Mouse (Mus musculus) lung, embryonic 14.5 days (tissue): ENCODE measurements around the gene Lcp2. TPM values are rescaled to one million over a fixed set of nuclear protein-coding genes. Genes with fewer than 3 reads are reported as not detected.

Experiments used
- ATAC-seq: fragments of 200-750 bp; cut with Nextera tagmentation; 2 replicates; pipeline ENCODE4 v1.8.0; 2017; ENCODE audit warnings: mild to moderate bottlenecking, moderate TSS enrichment, moderate library complexity; ENCODE audit not compliant: insufficient read depth
- DNase-seq: peaks from one replicate; pipeline ENCODE4 v3.0.0-alpha.2; 2015
- H3K27ac ChIP-seq: fragments of 300-500 bp; sonication (generic); 2 replicates; pipeline ENCODE4 v1.5.1; 2014; ENCODE audit warnings: low read depth, mild to moderate bottlenecking, moderate library complexity
- H3K27me3 ChIP-seq: fragments of 300-500 bp; sonication (generic); 2 replicates; pipeline ENCODE4 v1.6.1; 2014; ENCODE audit warnings: low read length, control low read depth; ENCODE audit not compliant: insufficient read depth
- H3K36me3 ChIP-seq: fragments of 300-500 bp; sonication (generic); 2 replicates; pipeline ENCODE4 v1.6.1; 2014; ENCODE audit warnings: control low read depth; ENCODE audit not compliant: insufficient read depth
- H3K4me1 ChIP-seq: fragments of 300-500 bp; sonication (generic); 2 replicates; pipeline ENCODE4 v1.6.1; 2014; ENCODE audit warnings: antibody characterized with exemption, control low read depth; ENCODE audit not compliant: insufficient read depth
- H3K4me2 ChIP-seq: fragments of 300-500 bp; sonication (generic); 2 replicates; pipeline ENCODE4 v1.6.1; 2014; ENCODE audit warnings: mild to moderate bottlenecking
- H3K4me3 ChIP-seq: fragments of 300-500 bp; sonication (generic); 2 replicates; pipeline ENCODE4 v1.5.1; 2014; ENCODE audit warnings: low read depth, low read length
- H3K9ac ChIP-seq: fragments of 300-500 bp; sonication (generic); 2 replicates; pipeline ENCODE4 v1.6.1; 2014
- H3K9me3 ChIP-seq: fragments of 300-500 bp; sonication (generic); 2 replicates; pipeline ENCODE4 v1.6.1; 2016; ENCODE audit warnings: low read depth, low read length, control low read depth
- CTCF ChIP-seq: IDR thresholded peaks from 2 replicates; pipeline ENCODE4 v1.5.1; 2016; ENCODE audit warnings: antibody characterized with exemption, low read depth
- WGBS: fragments of 180-500 bp; shearing (Covaris S2); extraction: QIAGEN DNeasy Blood & Tissue Kit; methylation state at CpG from one replicate; pipeline ENCODE4 v1.1.7; 2014; 5-methylcytosine and 5-hydroxymethylcytosine counted together
- polyA plus RNA-seq: library from polyadenylated mRNA; unstranded; fragments of >200 nt; fragmentation: Nextera tagmentation; extraction: Ambion mirVana; gene quantifications from 2 replicates; pipeline ENCODE4 v1.2.1, GENCODE M21; 2014

Gene Lcp2
- polyA plus RNA-seq, 1 experiment from 2014 or later = 4.0 TPM

DNA sequence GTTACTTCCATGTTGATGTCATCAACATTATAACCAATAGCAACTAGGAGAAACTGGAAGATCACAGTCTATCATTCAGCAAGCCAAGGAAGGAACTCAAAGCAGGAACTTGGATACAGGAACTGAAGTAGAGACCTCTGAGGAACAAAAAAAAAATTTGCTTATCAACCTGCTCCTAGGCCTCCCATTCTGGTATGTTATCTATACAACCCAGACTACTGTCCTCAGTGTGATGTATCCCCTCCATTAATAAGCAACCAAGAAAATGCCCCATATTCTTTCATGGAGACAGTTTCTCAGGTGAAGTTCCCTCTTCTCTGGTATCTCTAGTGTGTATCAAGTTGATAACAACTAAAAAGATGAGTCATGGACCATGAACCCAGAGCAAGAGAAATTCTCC lies 11.6 kb downstream of the Lcp2 start:
- H3K4me3 ChIP-seq = no peak overlapping the region
- ATAC-seq = no peak

DNA sequence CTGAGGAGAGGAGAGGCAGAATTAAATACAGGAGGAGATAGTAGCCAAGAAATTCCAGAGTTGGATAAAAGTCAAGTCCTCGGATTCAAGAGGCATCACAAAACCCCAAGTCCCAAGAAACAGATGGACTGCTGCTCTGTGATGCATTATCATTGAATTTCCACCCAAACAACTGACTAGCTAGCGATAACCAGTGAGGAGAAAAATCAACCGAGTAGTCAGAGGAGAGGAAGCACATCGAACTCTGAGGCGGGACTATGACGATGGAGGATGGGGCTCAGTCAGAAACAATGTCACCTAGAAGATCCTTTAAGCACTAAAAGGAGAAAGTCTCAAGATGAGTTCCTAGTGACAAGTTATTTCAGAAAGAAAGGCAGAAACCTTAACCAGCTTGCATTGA lies 12.2 kb downstream of the Lcp2 start:
- ATAC-seq (no peak), DNase-seq (no peak)
- Histone ChIP-seq H3K4me3 (no peak overlapping the region), H3K9me3 (no peaks in the 10 kb centered on the region), H3K9ac (no peak overlapping the region), H3K36me3 (no peaks in the 10 kb centered on the region), H3K27me3 (no peaks in the 10 kb centered on the region), H3K4me1 (no peaks in the 10 kb centered on the region), H3K4me2 (no peak overlapping the region), H3K27ac (no peak overlapping the region)
- 80% methylated on average over 6 of the region's 6 CpGs for WGBS
- TF ChIP-seq CTCF = no peak

More for the DNA sequence above, 11.6 kb downstream of the Lcp2 start:
- Histone ChIP-seq H3K9ac (no peak overlapping the region), H3K27ac (no peak overlapping the region), H3K27me3 (no peaks in the 10 kb centered on the region), H3K9me3 (no peaks in the 10 kb centered on the region), H3K36me3 (no peaks in the 10 kb centered on the region), H3K4me2 (no peak overlapping the region), H3K4me1 (no peaks in the 10 kb centered on the region)
- TF ChIP-seq CTCF = no peak
- no peak for DNase-seq

DNA sequence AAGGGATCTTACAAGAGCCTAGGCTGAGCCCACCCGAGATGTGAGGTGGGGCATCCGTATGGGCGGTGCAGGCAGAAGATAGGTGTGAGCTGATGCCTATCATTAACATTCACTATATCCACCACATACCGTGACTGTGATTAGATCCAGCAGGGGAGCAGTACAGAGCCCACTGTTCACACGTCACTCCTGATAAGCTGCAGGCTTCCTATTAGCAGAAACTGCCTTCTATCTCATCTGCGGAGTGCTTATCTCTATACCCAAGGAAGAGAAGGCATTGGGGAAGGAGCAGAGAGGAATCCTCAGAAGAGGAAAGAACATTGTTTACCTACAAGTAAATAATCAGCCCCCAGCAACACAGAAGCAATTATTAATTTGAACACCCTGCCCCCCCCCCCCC lies 15.0 kb downstream of the Lcp2 start:
- H3K4me3 ChIP-seq = no peak overlapping the region
- no peaks in the 10 kb centered on the region for H3K27me3 ChIP-seq
- no peak for DNase-seq
- H3K27ac ChIP-seq = no peak overlapping the region
- ATAC-seq = no peak
- no peaks in the 10 kb centered on the region for H3K9me3 ChIP-seq
- H3K4me2 ChIP-seq = no peak overlapping the region
- no peaks in the 10 kb centered on the region for H3K4me1 ChIP-seq
- no peak overlapping the region for H3K9ac ChIP-seq
- no peaks in the 10 kb centered on the region for H3K36me3 ChIP-seq
- WGBS = 17% methylated on average over 6 of the region's 6 CpGs
- no peak for TF ChIP-seq CTCF

DNA sequence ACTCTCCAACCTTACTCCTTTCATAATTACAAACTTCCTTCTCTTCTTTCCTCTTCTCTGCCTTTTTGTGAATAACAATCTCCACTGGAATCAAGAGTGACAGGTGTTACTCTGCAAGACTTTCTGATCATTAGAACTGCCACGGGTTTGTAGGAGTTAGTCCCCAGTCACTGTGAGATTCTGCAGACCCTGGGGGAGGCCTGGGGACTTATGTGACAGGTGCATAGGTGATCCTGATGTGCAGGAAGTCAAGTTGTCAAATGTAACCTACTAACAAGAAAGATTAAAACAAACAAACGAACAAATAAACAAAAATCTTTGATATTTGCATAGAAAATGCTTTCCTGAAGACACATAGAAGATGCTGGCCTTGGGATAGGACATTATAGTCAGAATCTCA lies 16.5 kb downstream of the Lcp2 start:
- no peak overlapping the region for H3K4me3 ChIP-seq
- no peaks in the 10 kb centered on the region for H3K27me3 ChIP-seq
- DNase-seq = no peak
- no peaks in the 10 kb centered on the region for H3K36me3 ChIP-seq
- WGBS = 36% methylated on average over 2 of the region's 2 CpGs
- no peaks in the 10 kb centered on the region for H3K4me1 ChIP-seq
- H3K9ac ChIP-seq = no peak overlapping the region
- no peak overlapping the region for H3K4me2 ChIP-seq
- H3K27ac ChIP-seq = no peak overlapping the region
- no peak for ATAC-seq
- TF ChIP-seq CTCF = no peak
- no peaks in the 10 kb centered on the region for H3K9me3 ChIP-seq

DNA sequence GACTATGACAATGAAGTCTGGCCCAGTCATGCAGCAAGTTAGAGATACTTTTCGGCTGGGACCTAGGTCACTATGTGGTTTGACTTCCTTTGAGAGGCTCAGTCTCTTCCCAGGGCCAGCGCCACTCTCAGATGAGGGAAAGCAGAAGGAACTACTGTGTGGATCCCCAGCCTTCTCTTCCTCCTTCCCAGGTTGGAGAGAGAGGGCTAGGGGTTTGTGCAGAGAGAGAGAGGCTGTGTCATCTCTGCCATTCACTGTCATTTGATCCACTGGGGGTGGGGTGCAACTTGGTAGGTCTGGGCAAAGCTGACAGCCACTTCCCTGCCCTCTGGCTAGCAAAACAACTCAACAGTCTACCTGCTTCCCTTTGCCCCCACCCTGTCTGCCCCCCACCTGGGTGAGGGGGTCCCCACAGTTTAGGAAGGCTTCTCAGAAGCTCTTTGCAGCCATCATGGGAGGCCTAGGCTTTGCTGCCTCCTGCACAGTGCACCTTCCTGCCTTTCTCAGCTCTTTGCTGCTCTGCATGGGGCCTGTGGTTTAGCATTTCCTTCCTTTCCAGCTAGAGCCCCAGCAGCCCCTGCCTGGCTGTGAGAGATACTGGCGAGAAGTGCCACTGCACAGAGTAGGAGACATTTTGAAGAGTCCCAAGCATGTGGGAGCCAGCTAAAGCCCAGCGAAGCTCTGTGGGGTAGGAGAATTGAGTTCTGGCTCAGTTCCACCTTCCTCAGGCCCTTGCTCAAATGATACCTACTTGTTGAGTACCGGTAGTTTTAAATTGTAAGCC lies 17.2 kb downstream of the Lcp2 start:
- Histone ChIP-seq H3K36me3 (no peaks in the 10 kb centered on the region), H3K4me2 (no peak overlapping the region), H3K9me3 (no peaks in the 10 kb centered on the region), H3K27me3 (no peaks in the 10 kb centered on the region), H3K4me3 (no peak overlapping the region), H3K27ac (no peak overlapping the region), H3K4me1 (no peaks in the 10 kb centered on the region), H3K9ac (no peak overlapping the region)
- DNase-seq (peak; percentile 7), ATAC-seq (no peak)
- no peak for TF ChIP-seq CTCF
- 46% methylated on average over 5 of the region's 5 CpGs for WGBS

DNA sequence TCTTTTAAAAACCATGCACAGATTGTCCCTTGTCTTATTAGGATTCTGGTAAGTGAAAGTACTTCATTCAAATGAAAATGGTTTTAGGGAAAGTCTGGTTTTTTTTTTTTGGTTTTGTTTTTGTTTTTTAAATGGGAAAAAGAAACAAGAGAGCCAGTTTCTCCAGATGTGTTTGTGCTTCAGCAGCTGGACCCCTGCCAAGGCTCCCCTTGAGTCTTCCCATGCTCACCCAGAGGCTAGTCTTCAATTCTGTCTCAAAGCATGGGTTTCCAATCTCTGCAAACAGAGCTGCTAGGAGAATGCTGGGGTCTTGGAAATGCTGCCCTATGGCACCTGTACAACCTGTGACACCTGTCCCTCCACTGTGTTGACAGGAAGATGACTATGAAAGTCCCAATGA lies 23.9 kb downstream of the Lcp2 start:
- ATAC-seq = no peak

DNA sequence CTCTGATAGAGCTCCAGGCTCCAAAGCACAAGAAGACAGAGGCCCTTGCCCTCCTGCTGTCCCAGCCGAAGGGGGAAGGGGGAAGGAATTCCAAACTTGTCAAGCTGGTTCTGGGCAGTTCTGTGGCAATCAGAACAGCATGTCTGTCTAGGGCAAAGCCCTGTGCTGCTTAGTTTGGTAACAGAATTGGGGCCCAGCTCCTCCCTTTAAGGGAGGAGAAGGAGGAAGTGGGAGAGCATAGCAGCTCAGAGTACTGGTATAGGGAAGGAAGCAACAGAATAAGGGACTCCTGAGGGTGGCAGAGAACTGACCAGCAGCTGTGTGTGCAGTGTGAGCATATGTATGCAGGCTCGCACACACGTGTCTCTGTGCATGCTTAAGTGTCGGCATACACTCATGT lies 25.6 kb downstream of the Lcp2 start:
- no peak overlapping the region; the same call in 1 of the 2 replicates for H3K27ac ChIP-seq
- H3K9me3 ChIP-seq = no peaks in the 10 kb centered on the region
- no peaks in the 10 kb centered on the region for H3K36me3 ChIP-seq
- H3K9ac ChIP-seq = no peak overlapping the region
- ATAC-seq = peak; percentile 60
- DNase-seq = peak; percentile 58
- H3K27me3 ChIP-seq = no peaks in the 10 kb centered on the region
- no peak for TF ChIP-seq CTCF
- no peak overlapping the region for H3K4me3 ChIP-seq
- 56% methylated on average over 4 of the region's 4 CpGs for WGBS
- no peak overlapping the region for H3K4me2 ChIP-seq
- peaks cover 5% of the 10 kb centered on the region; the same call in 1 of the 2 replicates for H3K4me1 ChIP-seq

More for the DNA sequence above, 23.9 kb downstream of the Lcp2 start:
- DNase-seq = peak; percentile 63
- Histone ChIP-seq H3K27ac (no peak overlapping the region), H3K9me3 (no peaks in the 10 kb centered on the region), H3K36me3 (no peaks in the 10 kb centered on the region), H3K4me2 (no peak overlapping the region), H3K4me3 (no peak overlapping the region), H3K27me3 (no peaks in the 10 kb centered on the region), H3K4me1 (peaks cover 5% of the 10 kb centered on the region; the same call in 1 of the 2 replicates), H3K9ac (no peak overlapping the region)
- TF ChIP-seq CTCF = no peak
